Mouse (Mus musculus) intestine, embryonic 15.5 days (tissue): Measurements from ENCODE around the gene Nxf1. TPM values are rescaled to one million over a fixed set of nuclear protein-coding genes. Genes with fewer than 3 reads are reported as not detected.

Source experiments
- ATAC-seq: fragments of 200-750 bp; cut with Nextera tagmentation; 2 replicates; pipeline ENCODE4 v1.8.0; 2017; ENCODE audit warnings: moderate TSS enrichment, moderate library complexity
- H3K27ac ChIP-seq: fragments of 300-500 bp; sonication (generic); 2 replicates; pipeline ENCODE4 v1.5.1; 2015; ENCODE audit warnings: mild to moderate bottlenecking, inconsistent platforms
- H3K27me3 ChIP-seq: fragments of 300-500 bp; sonication (generic); replicated peaks from 2 replicates; pipeline ENCODE4 v1.6.1; 2015; ENCODE audit warnings: inconsistent platforms
- H3K36me3 ChIP-seq: fragments of 300-500 bp; sonication (generic); 2 replicates; pipeline ENCODE4 v1.6.1; 2015; ENCODE audit warnings: inconsistent platforms
- H3K4me1 ChIP-seq: fragments of 300-500 bp; sonication (generic); replicated peaks from 2 replicates; pipeline ENCODE4 v1.6.1; 2015; ENCODE audit warnings: inconsistent platforms
- H3K4me2 ChIP-seq: fragments of 300-500 bp; sonication (generic); replicated peaks from 2 replicates; pipeline ENCODE4 v1.6.1; 2015; ENCODE audit warnings: mild to moderate bottlenecking, inconsistent platforms
- H3K4me3 ChIP-seq: fragments of 300-500 bp; sonication (generic); replicated peaks from 2 replicates; pipeline ENCODE4 v1.5.1; 2015; ENCODE audit warnings: inconsistent platforms
- H3K9ac ChIP-seq: fragments of 300-500 bp; sonication (generic); 2 replicates; pipeline ENCODE4 v1.6.1; 2015; ENCODE audit warnings: inconsistent platforms
- H3K9me3 ChIP-seq: fragments of 300-500 bp; sonication (generic); 2 replicates; pipeline ENCODE4 v1.6.1; 2016; ENCODE audit warnings: inconsistent platforms
- WGBS: fragments of 180-500 bp; shearing (Covaris S2); methylation state at CpG from one replicate; pipeline ENCODE4 v1.1.7; 2015; 5-methylcytosine and 5-hydroxymethylcytosine counted together
- polyA plus RNA-seq: library from polyadenylated mRNA; unstranded; fragments of >200 nt; fragmentation: Nextera tagmentation; extraction: Ambion mirVana; gene quantifications from 2 replicates; pipeline ENCODE4 v1.2.1, GENCODE M21; 2015

The Nxf1 gene
- polyA plus RNA-seq, 1 experiment from 2014 or later: 146 TPM

GRCm38 (mm10) chr19:8755652-8756051 is 1.2 kb upstream of the Nxf1 start:
- no peak overlapping the region for H3K9ac ChIP-seq
- 53% methylated on average over 3 of the region's 3 CpGs for WGBS
- H3K4me2 ChIP-seq: peak overlapping the region; percentile 70; the same call in 1 of the 2 replicates
- peaks cover 10% of the 10 kb centered on the region for H3K36me3 ChIP-seq
- peaks cover 9% of the 10 kb centered on the region; the same call in 1 of the 2 replicates for H3K4me1 ChIP-seq
- H3K9me3 ChIP-seq: no peaks in the 10 kb centered on the region
- H3K27ac ChIP-seq: no peak overlapping the region
- no peak for ATAC-seq
- H3K27me3 ChIP-seq: no peaks in the 10 kb centered on the region
- H3K4me3 ChIP-seq: no peak overlapping the region

GRCm38 (mm10) chr19:8757471-8757998 is 662 bp downstream of the Nxf1 start:
- H3K4me3 ChIP-seq: peak overlapping the region; percentile 95

GRCm38 (mm10) chr19:8758899-8759298 is 2.0 kb downstream of the Nxf1 start:
- H3K9me3 ChIP-seq: no peaks in the 10 kb centered on the region
- no peak for ATAC-seq
- H3K4me1 ChIP-seq: peaks cover 9% of the 10 kb centered on the region; the same call in 1 of the 2 replicates
- no peak overlapping the region for H3K9ac ChIP-seq
- H3K4me3 ChIP-seq: no peak overlapping the region
- H3K36me3 ChIP-seq: peaks cover 19% of the 10 kb centered on the region
- 80% methylated on average over 2 of the region's 2 CpGs for WGBS
- H3K27me3 ChIP-seq: no peaks in the 10 kb centered on the region
- peak overlapping the region; percentile 70; the same call in 1 of the 2 replicates for H3K4me2 ChIP-seq
- H3K27ac ChIP-seq: no peak overlapping the region

More at GRCm38 (mm10) chr19:8757471-8757998, 662 bp downstream of the Nxf1 start:
- peak overlapping the region; percentile 96 for H3K9ac ChIP-seq
- H3K4me2 ChIP-seq: peak overlapping the region; percentile 70
- ATAC-seq: no peak
- 3% methylated on average over 14 of the region's 14 CpGs for WGBS
- peak overlapping the region; percentile 94 for H3K27ac ChIP-seq
- H3K4me1 ChIP-seq: peaks cover 9% of the 10 kb centered on the region; the same call in 1 of the 2 replicates
- H3K36me3 ChIP-seq: 0 out of 2 replicates have a peak, but pooled peaks cover 8% of the 10 kb centered on the region
- no peaks in the 10 kb centered on the region for H3K9me3 ChIP-seq
- H3K27me3 ChIP-seq: no peaks in the 10 kb centered on the region

GRCm38 (mm10) chr19:8760757-8761156 is 3.9 kb downstream of the Nxf1 start:
- peaks cover 7% of the 10 kb centered on the region; the same call in 1 of the 2 replicates for H3K4me1 ChIP-seq
- H3K4me2 ChIP-seq: no peak overlapping the region
- H3K9ac ChIP-seq: no peak overlapping the region
- ATAC-seq: no peak
- H3K9me3 ChIP-seq: no peaks in the 10 kb centered on the region
- H3K27ac ChIP-seq: no peak overlapping the region
- no peaks in the 10 kb centered on the region for H3K27me3 ChIP-seq
- peaks cover 29% of the 10 kb centered on the region for H3K36me3 ChIP-seq
- H3K4me3 ChIP-seq: no peak overlapping the region
- WGBS: 96% methylated on average over 2 of the region's 2 CpGs

- ATAC-seq: no peak
- Histone ChIP-seq H3K36me3 (peaks cover 50% of the 10 kb centered on the region), H3K4me3 (no peak overlapping the region), H3K4me1 (peaks cover under 1% of the 10 kb centered on the region; the same call in 1 of the 2 replicates), H3K27ac (no peak overlapping the region), H3K4me2 (no peak overlapping the region), H3K27me3 (no peaks in the 10 kb centered on the region), H3K9ac (no peak overlapping the region), H3K9me3 (no peaks in the 10 kb centered on the region)
- WGBS: 95% methylated on average over 4 of the region's 4 CpGs
Measured at GRCm38 (mm10) chr19:8763276-8763675, 6.4 kb downstream of the Nxf1 start.

- ATAC-seq: no peak
- Histone ChIP-seq H3K9ac (no peak overlapping the region), H3K27me3 (no peaks in the 10 kb centered on the region), H3K9me3 (no peaks in the 10 kb centered on the region), H3K27ac (no peak overlapping the region), H3K4me2 (no peak overlapping the region), H3K4me1 (0 out of 2 replicates have a peak, but pooled peaks cover 3% of the 10 kb centered on the region), H3K36me3 (peaks cover 55% of the 10 kb centered on the region), H3K4me3 (no peak overlapping the region)
- WGBS: 98% methylated on average over 9 of the region's 9 CpGs
Measured at GRCm38 (mm10) chr19:8765562-8765961, 8.7 kb downstream of the Nxf1 start.

- Histone ChIP-seq H3K4me2 (peak within 1 kb of the TSS; percentile 67), H3K4me1 (peaks cover 22% of the 10 kb centered on the region), H3K9me3 (no peaks in the 10 kb centered on the region), H3K9ac (peak within 1 kb of the TSS; percentile 91), H3K36me3 (peaks cover 27% of the 10 kb centered on the region), H3K27me3 (no peaks in the 10 kb centered on the region), H3K27ac (peak within 1 kb of the TSS; percentile 86), H3K4me3 (peak within 1 kb of the TSS; percentile 73)
- 21% methylated on average over 29 of the region's 29 CpGs for WGBS
- peak; percentile 63 for ATAC-seq
Measured at GRCm38 (mm10) chr19:8770567-8771270, 13.8 kb downstream of the Nxf1 start, which contains the start of gene Tmem223. TSS of gene Tmem223 (plus strand) at chr19:8770996.

- H3K4me2 ChIP-seq: peak overlapping the region; percentile 90
- peaks cover 22% of the 10 kb centered on the region for H3K4me1 ChIP-seq
- no peaks in the 10 kb centered on the region for H3K9me3 ChIP-seq
- H3K9ac ChIP-seq: peak overlapping the region; percentile 84
- H3K4me3 ChIP-seq: peak overlapping the region; percentile 59
- peak overlapping the region; percentile 100; the same call in 1 of the 2 replicates for H3K27ac ChIP-seq
- no peak for ATAC-seq
- no peaks in the 10 kb centered on the region for H3K27me3 ChIP-seq
- 77% methylated on average over 5 of the region's 5 CpGs for WGBS
- 0 out of 2 replicates have a peak, but pooled peaks cover 8% of the 10 kb centered on the region for H3K36me3 ChIP-seq
Measured at GRCm38 (mm10) chr19:8772996-8773395, 16.1 kb downstream of the Nxf1 start.

- WGBS: 41% methylated on average over 6 of the region's 6 CpGs
- peak overlapping the region; percentile 90 for H3K4me2 ChIP-seq
- no peaks in the 10 kb centered on the region for H3K27me3 ChIP-seq
- peak overlapping the region; percentile 84 for H3K9ac ChIP-seq
- peaks cover 22% of the 10 kb centered on the region for H3K4me1 ChIP-seq
- no peak for ATAC-seq
- H3K36me3 ChIP-seq: 0 out of 2 replicates have a peak, but pooled peaks cover 4% of the 10 kb centered on the region
- H3K9me3 ChIP-seq: no peaks in the 10 kb centered on the region
- H3K4me3 ChIP-seq: peak overlapping the region; percentile 59
- H3K27ac ChIP-seq: peak overlapping the region; percentile 100; the same call in 1 of the 2 replicates
Measured at GRCm38 (mm10) chr19:8773409-8773808, 16.5 kb downstream of the Nxf1 start.

- peak; percentile 95 for ATAC-seq
- Histone ChIP-seq H3K9ac (peak within 1 kb of the TSS; percentile 84), H3K4me3 (peak within 1 kb of the TSS; percentile 59), H3K9me3 (no peaks in the 10 kb centered on the region), H3K36me3 (no peaks in the 10 kb centered on the region), H3K27ac (peak within 1 kb of the TSS; percentile 100), H3K27me3 (no peaks in the 10 kb centered on the region), H3K4me2 (peak within 1 kb of the TSS; percentile 90), H3K4me1 (peaks cover 22% of the 10 kb centered on the region)
- under 1% methylated on average over 68 of the region's 68 CpGs for WGBS
Measured at GRCm38 (mm10) chr19:8774086-8774835, 17.4 kb downstream of the Nxf1 start, which contains the start of gene Tmem179b. TSS of gene Tmem179b (minus strand) at chr19:8774467.

GRCm38 (mm10) chr19:8774951-8775421 is 18.1 kb downstream of the Nxf1 start:
- H3K4me2 ChIP-seq: peak overlapping the region; percentile 90
- H3K36me3 ChIP-seq: no peaks in the 10 kb centered on the region
- no peaks in the 10 kb centered on the region for H3K27me3 ChIP-seq
- peak overlapping the region; percentile 84 for H3K9ac ChIP-seq
- WGBS: 3% methylated on average over 20 of the region's 20 CpGs
- peak; percentile 2; the same call in 1 of the 2 replicates for ATAC-seq
- H3K9me3 ChIP-seq: no peaks in the 10 kb centered on the region
- H3K27ac ChIP-seq: peak overlapping the region; percentile 100
- peak overlapping the region; percentile 59 for H3K4me3 ChIP-seq
- peaks cover 22% of the 10 kb centered on the region for H3K4me1 ChIP-seq
